Mouse (Mus musculus) heart, embryonic 10.5 days (tissue): ENCODE data around the gene Slc10a1. TPM values are rescaled to one million over a fixed set of nuclear protein-coding genes. Genes with fewer than 3 reads are reported as not detected.
A peak's percentile ranks its signal among the peaks of the same experiment; 100 is the strongest.

Source experiments
- DNase-seq: peaks from one replicate; pipeline ENCODE4 v3.0.0-alpha.2; 2017; ENCODE audit warnings: low spot score
- H3K27ac ChIP-seq: fragments of 300-500 bp; sonication (generic); 2 replicates; pipeline ENCODE4 v1.5.1; 2016; ENCODE audit warnings: mild to moderate bottlenecking
- H3K27me3 ChIP-seq: fragments of 300-500 bp; sonication (generic); 2 replicates; pipeline ENCODE4 v1.6.1; 2016; ENCODE audit warnings: mild to moderate bottlenecking; ENCODE audit not compliant: poor library complexity, insufficient read depth, severe bottlenecking
- H3K36me3 ChIP-seq: fragments of 300-500 bp; sonication (generic); 2 replicates; pipeline ENCODE4 v1.6.1; 2016; ENCODE audit warnings: mild to moderate bottlenecking, moderate library complexity
- H3K4me1 ChIP-seq: fragments of 300-500 bp; sonication (generic); 2 replicates; pipeline ENCODE4 v1.6.1; 2016; ENCODE audit warnings: mild to moderate bottlenecking
- H3K4me3 ChIP-seq: fragments of 300-500 bp; sonication (generic); 2 replicates; pipeline ENCODE4 v1.5.1; 2016; ENCODE audit warnings: mild to moderate bottlenecking, moderate library complexity
- H3K9me3 ChIP-seq: fragments of 300-500 bp; sonication (generic); 2 replicates; pipeline ENCODE4 v1.6.1; 2016; ENCODE audit warnings: mild to moderate bottlenecking, moderate library complexity
- WGBS: fragments of 180-500 bp; shearing (Covaris S2); methylation state at CpG from one replicate; pipeline ENCODE4 v1.1.7; 2016; 5-methylcytosine and 5-hydroxymethylcytosine counted together
- polyA plus RNA-seq: library from polyadenylated mRNA; unstranded; fragments of >200 nt; fragmentation: Nextera tagmentation; extraction: Ambion mirVana; gene quantifications from 2 replicates; pipeline ENCODE4 v1.2.1, GENCODE M21; 2016

The Slc10a1 gene
- polyA plus RNA-seq, 1 experiment from 2014 or later, result 0.58 TPM

DNA sequence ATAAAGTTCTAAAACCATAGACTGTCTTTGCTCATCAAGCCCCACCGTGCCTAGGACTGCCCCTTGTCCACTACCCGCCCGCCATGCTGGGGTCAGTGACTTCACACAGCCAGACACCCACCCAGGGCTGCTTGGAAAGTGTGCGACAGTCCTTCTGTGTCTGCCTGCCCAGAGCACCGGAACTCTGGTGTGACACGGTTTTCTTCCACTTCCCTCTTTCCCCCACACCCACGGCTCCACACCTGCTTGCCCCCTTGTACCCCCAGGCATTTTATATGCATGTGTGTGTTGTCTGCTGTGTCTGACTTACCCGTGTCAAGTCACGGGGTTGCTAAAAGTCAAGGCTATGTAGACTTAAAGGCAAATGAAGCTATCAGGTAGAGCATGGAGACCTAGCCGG lies 23.3 kb upstream of the Slc10a1 start:
- Histone ChIP-seq H3K36me3 (no peaks in the 10 kb centered on the region), H3K27me3 (peaks cover 15% of the 10 kb centered on the region), H3K27ac (no peak overlapping the region), H3K9me3 (0 out of 2 replicates have a peak, but pooled peaks cover 3% of the 10 kb centered on the region), H3K4me3 (no peak overlapping the region), H3K4me1 (no peaks in the 10 kb centered on the region)
- DNase-seq, result peak; percentile 38
- whole genome bisulfite sequencing, result 80% methylated on average over 10 of the region's 10 CpGs

DNA sequence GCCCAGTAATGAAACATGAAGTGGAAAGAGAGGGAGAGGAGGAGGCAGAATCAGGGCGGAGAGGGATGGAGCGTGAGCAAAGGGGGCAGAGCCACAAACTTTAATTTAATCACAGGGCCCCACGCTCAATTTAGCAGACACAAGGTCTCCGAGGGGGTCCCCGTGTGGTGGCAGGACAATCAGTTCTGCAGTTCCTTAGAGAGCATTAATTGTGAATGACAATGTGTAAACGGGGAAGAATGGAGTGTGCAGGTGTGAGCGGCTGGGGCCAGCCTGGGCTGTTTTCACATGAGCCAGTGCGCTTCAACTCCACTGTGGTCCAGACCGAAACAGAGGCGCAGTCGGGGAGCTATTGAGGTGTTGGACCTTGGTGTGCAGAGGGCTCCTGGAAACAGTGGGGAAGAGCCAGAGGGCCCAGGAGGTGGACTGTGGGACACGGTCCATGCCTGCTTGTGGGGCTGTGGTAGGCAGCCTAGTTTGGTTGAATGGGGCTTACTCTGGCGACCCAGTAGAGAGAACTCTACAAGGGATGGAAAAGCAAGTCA lies 22.5 kb upstream of the Slc10a1 start:
- WGBS, result 84% methylated on average over 13 of the region's 13 CpGs
- Histone ChIP-seq H3K27me3 (peaks cover 12% of the 10 kb centered on the region), H3K9me3 (0 out of 2 replicates have a peak, but pooled peaks cover 3% of the 10 kb centered on the region), H3K36me3 (no peaks in the 10 kb centered on the region), H3K4me1 (no peaks in the 10 kb centered on the region), H3K27ac (no peak overlapping the region), H3K4me3 (no peak overlapping the region)
- DNase-seq, result peak; percentile 54

DNA sequence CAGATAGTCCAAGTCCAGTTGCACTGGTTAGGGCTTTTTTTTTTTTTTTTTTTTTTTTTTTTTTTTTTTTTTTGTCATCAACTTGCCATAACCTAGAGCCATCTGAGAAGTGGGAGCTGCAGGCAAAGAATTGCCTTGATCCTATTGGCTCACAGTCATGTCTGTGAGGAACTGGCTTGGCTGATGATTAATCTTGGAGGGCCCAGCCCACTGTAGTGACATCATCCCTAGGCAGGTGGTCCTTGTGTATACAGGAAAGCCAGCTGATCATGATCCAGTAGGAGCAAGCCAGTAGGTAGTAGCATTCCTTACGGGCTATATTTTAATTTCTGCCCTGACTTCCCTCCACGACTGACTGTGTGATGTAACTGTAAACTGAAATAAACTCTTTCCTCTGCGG lies 19.8 kb upstream of the Slc10a1 start:
- Histone ChIP-seq H3K9me3 (no peaks in the 10 kb centered on the region), H3K27ac (no peak overlapping the region), H3K4me3 (no peak overlapping the region), H3K36me3 (no peaks in the 10 kb centered on the region), H3K27me3 (peaks cover 12% of the 10 kb centered on the region), H3K4me1 (no peaks in the 10 kb centered on the region)
- no peak for DNase-seq
- WGBS, result 81% methylated on average over 3 of the region's 3 CpGs

DNA sequence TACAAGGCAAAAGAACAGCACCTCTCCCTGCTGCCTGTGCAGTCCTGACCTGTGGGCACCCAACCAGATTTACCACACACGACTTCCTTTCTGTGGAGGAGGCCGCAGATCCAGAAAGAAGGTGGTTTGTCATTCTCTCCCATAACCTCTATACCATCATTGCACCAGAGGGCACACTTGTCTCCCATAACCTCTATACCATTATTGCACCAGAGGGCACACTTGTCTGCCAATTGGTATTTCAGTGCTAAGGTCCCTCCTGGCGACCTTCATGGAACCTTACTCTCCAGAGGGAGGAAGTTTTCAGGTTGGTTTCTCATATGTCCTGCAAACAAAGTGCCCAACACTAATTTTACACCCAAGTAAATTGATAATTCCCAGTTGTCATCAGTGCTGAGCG lies 18.1 kb upstream of the Slc10a1 start:
- Histone ChIP-seq H3K4me1 (no peaks in the 10 kb centered on the region), H3K27ac (no peak overlapping the region), H3K27me3 (peaks cover 7% of the 10 kb centered on the region), H3K9me3 (no peaks in the 10 kb centered on the region), H3K36me3 (no peaks in the 10 kb centered on the region), H3K4me3 (no peak overlapping the region)
- 78% methylated on average over 4 of the region's 4 CpGs for WGBS
- DNase-seq, result no peak

DNA sequence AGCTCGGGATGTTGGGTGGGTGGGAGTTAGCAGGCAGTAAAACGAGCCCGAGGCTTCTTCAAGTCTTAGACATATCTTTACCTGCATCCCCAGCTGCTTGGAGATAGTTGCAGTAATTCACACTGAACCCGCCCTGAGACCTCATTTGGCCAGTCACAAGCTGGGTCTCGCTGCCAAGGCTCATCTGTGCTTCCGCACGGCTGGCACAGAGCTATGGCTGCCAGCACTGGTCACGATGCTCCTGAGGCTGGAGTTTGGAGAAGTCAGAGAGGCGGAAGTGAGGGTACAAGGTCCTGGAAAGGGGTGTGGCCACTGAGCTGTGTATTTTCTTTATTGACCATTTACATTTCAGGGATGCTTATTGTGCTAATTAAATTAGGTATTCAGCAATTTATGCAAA lies 15.2 kb upstream of the Slc10a1 start:
- no peaks in the 10 kb centered on the region for H3K36me3 ChIP-seq
- H3K9me3 ChIP-seq, result no peaks in the 10 kb centered on the region
- H3K27ac ChIP-seq, result no peak overlapping the region
- peak; percentile 46 for DNase-seq
- no peaks in the 10 kb centered on the region for H3K27me3 ChIP-seq
- H3K4me3 ChIP-seq, result no peak overlapping the region
- no peaks in the 10 kb centered on the region for H3K4me1 ChIP-seq
- WGBS, result 71% methylated on average over 9 of the region's 9 CpGs

DNA sequence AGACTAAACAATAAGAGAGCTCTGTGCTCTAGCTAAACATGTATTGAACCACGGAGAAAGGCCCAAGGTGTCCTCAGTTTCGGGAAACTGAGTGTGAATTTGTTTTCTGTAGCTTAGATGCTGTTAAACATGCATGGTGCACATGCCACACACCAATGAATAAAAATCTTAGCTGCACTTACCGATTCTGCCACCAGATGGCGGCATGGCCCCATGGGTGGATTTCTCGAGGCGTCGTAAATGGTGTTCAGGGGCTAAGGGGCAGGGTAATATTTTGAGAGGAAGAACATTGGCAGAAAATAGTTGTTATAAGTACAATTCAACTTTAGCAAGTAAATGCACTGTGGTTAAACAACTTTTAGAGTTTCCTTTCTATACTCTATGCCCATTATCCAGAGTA lies 13.8 kb upstream of the Slc10a1 start:
- no peaks in the 10 kb centered on the region for H3K27me3 ChIP-seq
- H3K27ac ChIP-seq, result no peak overlapping the region
- DNase-seq, result peak; percentile 76
- no peaks in the 10 kb centered on the region for H3K4me1 ChIP-seq
- no peak overlapping the region for H3K4me3 ChIP-seq
- H3K36me3 ChIP-seq, result no peaks in the 10 kb centered on the region
- under 1% methylated on average over 7 of the region's 7 CpGs for WGBS
- no peaks in the 10 kb centered on the region for H3K9me3 ChIP-seq

DNA sequence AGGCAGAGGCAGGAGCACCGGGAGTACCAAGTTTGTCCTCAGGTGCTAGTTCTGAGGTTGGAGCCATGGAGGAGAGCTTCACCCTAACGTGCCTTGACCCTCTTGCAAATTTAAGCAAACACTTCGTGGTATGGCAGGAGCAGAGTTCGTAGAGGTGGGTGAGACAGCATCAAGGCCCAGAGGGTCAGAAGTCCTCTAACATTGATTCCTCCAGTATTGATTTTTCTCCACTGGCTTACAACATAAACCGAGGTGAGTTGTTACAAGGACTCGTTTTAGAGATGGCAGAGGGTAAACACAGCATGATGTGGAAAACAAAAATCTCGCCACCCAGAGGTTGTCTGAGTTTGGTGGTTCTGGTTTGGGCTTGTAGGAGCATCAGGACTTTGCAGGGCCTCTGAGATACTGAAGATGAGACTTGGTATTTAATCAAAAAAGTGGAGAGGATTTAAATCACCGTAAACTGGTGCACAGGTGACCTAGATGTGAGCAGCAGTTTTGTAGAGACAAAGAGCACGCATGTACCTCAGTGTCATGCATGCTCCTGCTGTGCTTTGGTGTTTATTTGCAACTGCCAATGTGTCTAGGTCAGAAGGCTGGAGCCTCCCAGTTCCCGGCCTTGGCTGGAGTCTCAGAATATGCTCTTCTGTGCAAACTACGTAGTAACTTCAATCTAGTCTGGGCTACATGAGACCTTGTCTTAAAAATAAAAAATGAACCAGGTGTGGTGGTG lies 7.6 kb upstream of the Slc10a1 start:
- no peaks in the 10 kb centered on the region; the same call in 1 of the 2 replicates for H3K9me3 ChIP-seq
- no peaks in the 10 kb centered on the region for H3K27me3 ChIP-seq
- WGBS, result 81% methylated on average over 11 of the region's 11 CpGs
- no peak overlapping the region for H3K27ac ChIP-seq
- H3K36me3 ChIP-seq, result no peaks in the 10 kb centered on the region
- no peak overlapping the region for H3K4me3 ChIP-seq
- H3K4me1 ChIP-seq, result no peaks in the 10 kb centered on the region
- no peak for DNase-seq

DNA sequence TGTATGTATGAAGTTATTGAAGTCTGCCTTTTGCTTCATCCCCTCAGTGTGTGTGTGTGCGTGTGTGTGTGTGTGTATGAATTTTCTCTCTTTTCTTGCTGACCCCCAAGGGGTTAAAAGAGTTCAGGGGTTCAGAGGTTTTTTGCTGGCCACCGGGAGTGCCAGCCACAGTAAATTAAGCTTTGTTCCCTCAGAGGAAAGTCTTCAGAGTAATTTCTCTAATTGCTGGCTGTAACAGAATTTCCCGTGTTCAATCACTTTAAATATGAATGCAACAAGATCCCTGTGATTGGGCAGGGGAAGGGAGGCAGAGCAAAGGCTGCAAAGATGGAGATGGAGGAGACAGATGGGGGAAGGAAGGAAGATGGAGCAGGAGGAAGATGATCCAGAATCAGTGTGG lies 3.3 kb upstream of the Slc10a1 start:
- H3K9me3 ChIP-seq, result no peaks in the 10 kb centered on the region; the same call in 1 of the 2 replicates
- no peaks in the 10 kb centered on the region for H3K27me3 ChIP-seq
- 43% methylated on average over 3 of the region's 3 CpGs for WGBS
- no peak overlapping the region for H3K27ac ChIP-seq
- no peaks in the 10 kb centered on the region for H3K36me3 ChIP-seq
- H3K4me3 ChIP-seq, result no peak overlapping the region
- no peaks in the 10 kb centered on the region for H3K4me1 ChIP-seq
- no peak for DNase-seq

DNA sequence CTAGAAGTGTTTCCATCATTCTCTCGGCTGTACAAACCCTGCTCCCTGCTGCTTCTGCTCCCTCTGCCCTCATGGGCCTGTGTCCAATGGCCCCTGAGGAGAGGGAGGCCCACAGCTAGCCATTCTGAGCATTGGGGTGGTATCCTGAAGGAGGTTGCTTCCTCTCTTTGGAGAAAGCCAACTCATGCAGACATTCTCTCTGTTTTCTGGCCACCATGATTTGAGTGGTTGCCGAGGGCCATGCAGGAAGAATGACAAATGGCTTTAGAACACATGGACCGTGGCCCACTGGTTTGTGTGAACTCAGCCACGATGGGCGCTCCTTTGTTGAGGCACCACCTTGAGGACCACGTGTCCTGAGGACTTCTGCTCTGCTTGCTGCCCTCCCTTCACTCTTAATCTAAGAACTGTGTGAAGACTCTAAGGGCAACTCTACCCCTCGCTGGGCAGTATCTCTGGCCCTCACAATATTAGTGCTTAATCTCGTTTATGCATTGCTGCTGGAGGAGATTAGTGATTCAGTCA lies 1.7 kb upstream of the Slc10a1 start:
- 69% methylated on average over 8 of the region's 8 CpGs for WGBS
- H3K36me3 ChIP-seq, result no peaks in the 10 kb centered on the region
- no peaks in the 10 kb centered on the region for H3K9me3 ChIP-seq
- H3K27me3 ChIP-seq, result no peaks in the 10 kb centered on the region
- no peak overlapping the region for H3K27ac ChIP-seq
- H3K4me3 ChIP-seq, result no peak overlapping the region
- no peak for DNase-seq
- H3K4me1 ChIP-seq, result 0 out of 2 replicates have a peak, but pooled peaks cover 4% of the 10 kb centered on the region

DNA sequence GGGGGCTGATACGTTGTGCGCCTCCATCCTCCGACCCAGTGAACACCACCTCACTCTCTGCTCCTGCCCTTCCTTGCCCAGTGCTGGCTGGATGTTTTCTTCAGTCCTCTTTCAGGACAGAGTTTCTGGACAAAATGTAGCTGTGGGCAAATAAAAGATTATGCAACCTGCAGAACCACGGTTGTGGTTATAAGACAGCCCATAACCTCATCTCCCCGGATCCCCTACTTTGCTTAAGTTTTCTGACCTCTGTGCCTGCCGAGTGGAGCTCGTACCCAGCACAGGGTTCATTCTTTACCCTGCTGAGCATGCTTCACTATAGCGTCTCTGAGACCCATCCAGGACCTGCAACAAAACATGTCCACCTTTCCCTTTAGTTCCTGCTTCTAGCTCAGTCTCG lies 587 bp downstream of the Slc10a1 start:
- Histone ChIP-seq H3K4me1 (0 out of 2 replicates have a peak, but pooled peaks cover 4% of the 10 kb centered on the region), H3K4me3 (no peak overlapping the region), H3K27ac (no peak overlapping the region), H3K9me3 (no peaks in the 10 kb centered on the region), H3K27me3 (no peaks in the 10 kb centered on the region), H3K36me3 (no peaks in the 10 kb centered on the region)
- WGBS, result 86% methylated on average over 9 of the region's 9 CpGs
- no peak for DNase-seq

DNA sequence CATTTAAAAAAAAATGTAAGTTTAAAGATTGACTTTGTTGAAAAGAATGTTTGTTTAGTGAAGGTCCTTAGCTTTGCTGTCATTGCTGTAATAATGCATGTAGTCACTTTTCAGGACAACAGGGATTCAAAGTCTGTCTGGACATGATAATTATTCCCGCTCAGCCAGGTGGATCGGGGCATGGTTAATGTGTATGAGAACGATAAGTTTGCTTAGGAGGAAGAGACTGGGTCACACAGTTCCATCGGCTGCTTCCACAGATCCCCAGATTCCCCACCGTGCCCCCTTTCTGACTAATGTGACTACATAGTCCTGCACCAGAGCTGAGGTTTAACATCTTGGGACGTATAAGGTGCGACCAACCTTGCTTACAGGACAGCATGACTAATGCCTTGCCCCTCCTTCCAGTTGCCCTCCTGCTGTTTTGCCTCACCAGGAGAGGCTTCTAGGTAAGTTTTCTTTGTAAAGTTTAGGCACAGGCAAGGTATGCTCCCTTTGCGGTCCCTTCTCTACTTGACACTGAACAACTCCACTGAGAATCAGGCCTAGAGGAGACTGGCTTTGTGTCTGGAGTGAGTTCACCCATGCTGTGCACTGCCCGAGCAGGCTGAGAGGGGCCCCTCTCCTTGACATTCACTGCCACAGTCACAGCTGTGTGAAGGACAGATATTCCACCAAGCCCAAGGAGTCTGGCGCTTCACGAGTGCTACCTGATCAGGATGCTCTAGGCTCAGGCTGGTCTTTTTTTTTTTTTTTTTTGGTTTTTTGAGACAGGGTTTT lies 2.3 kb downstream of the Slc10a1 start:
- H3K4me3 ChIP-seq, result no peak overlapping the region
- no peaks in the 10 kb centered on the region for H3K36me3 ChIP-seq
- 76% methylated on average over 11 of the region's 11 CpGs for WGBS
- no peaks in the 10 kb centered on the region for H3K27me3 ChIP-seq
- no peaks in the 10 kb centered on the region for H3K9me3 ChIP-seq
- no peak for DNase-seq
- H3K4me1 ChIP-seq, result 0 out of 2 replicates have a peak, but pooled peaks cover 4% of the 10 kb centered on the region
- H3K27ac ChIP-seq, result no peak overlapping the region

DNA sequence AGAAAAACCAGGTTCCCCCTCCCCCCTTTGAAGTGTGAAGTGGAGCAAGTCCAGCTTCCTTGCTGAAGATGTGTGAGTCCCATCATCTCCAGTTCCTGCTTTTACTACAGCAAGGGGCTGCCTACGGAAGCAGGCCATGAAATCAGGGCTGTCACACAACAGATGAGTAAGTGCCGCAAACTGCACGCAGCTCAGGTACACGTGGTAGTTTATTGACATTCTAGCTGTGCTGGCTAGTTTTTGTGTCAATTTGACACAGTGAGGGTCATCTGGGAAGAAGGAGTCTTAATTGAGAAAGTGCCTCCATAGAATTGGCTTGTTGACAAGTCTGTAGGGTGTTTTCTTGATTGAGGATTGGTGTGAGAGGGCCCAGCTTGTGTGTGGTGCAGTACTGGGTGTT lies 5.9 kb downstream of the Slc10a1 start:
- DNase-seq, result no peak
- no peaks in the 10 kb centered on the region for H3K27me3 ChIP-seq
- no peak overlapping the region for H3K27ac ChIP-seq
- H3K4me1 ChIP-seq, result 0 out of 2 replicates have a peak, but pooled peaks cover 4% of the 10 kb centered on the region
- H3K36me3 ChIP-seq, result peaks cover 29% of the 10 kb centered on the region
- H3K4me3 ChIP-seq, result no peak overlapping the region
- WGBS, result 78% methylated on average over 4 of the region's 4 CpGs
- H3K9me3 ChIP-seq, result no peaks in the 10 kb centered on the region

DNA sequence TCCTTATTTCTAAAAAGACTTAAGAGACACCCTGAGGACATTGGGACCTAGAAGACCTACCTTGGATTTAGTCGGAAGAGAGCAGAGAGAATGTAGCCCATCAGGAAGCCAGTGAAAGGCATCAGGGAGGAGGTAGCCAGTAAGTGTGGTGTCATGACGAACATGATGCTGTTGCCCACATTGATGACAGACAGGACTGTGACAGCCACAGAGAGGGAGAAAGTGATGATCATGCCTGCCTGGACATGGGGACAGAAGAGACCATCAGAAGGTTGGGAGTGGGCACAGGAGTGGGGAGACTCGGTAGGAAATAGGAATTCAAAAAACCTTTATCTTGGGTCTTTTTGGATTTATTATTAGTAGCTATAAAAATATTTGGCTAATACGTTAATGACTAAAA lies 10.5 kb downstream of the Slc10a1 start:
- no peak for DNase-seq
- Histone ChIP-seq H3K27me3 (no peaks in the 10 kb centered on the region), H3K4me1 (no peaks in the 10 kb centered on the region), H3K4me3 (no peak overlapping the region), H3K36me3 (peaks cover 75% of the 10 kb centered on the region), H3K9me3 (no peaks in the 10 kb centered on the region), H3K27ac (no peak overlapping the region)
- 81% methylated on average over 4 of the region's 4 CpGs for whole genome bisulfite sequencing
